Mouse (Mus musculus) neural tube, embryonic 13.5 days (tissue): ENCODE data around the gene Gdf7. TPM values are rescaled to one million over a fixed set of nuclear protein-coding genes. Genes with fewer than 3 reads are reported as not detected.
A peak's percentile ranks its signal among the peaks of the same experiment; 100 is the strongest.

Experiments used
- ATAC-seq: fragments of 200-750 bp; cut with Nextera tagmentation; 2 replicates; pipeline ENCODE4 v1.8.0; 2017; ENCODE audit warnings: low read depth, mild to moderate bottlenecking, moderate TSS enrichment, moderate library complexity
- H3K27ac ChIP-seq: fragments of 300-500 bp; sonication (generic); replicated peaks from 2 replicates; pipeline ENCODE4 v1.5.1; 2015; ENCODE audit warnings: moderate library complexity, mild to moderate bottlenecking, inconsistent platforms
- H3K27me3 ChIP-seq: fragments of 300-500 bp; sonication (generic); 2 replicates; pipeline ENCODE4 v1.6.1; 2015; ENCODE audit warnings: mild to moderate bottlenecking, inconsistent platforms
- H3K36me3 ChIP-seq: fragments of 300-500 bp; sonication (generic); 2 replicates; pipeline ENCODE4 v1.6.1; 2015; ENCODE audit warnings: mild to moderate bottlenecking, inconsistent platforms
- H3K4me1 ChIP-seq: fragments of 300-500 bp; sonication (generic); replicated peaks from 2 replicates; pipeline ENCODE4 v1.6.1; 2015; ENCODE audit warnings: inconsistent platforms
- H3K4me2 ChIP-seq: fragments of 300-500 bp; sonication (generic); 2 replicates; pipeline ENCODE4 v1.6.1; 2015; ENCODE audit warnings: inconsistent platforms, mild to moderate bottlenecking, moderate library complexity
- H3K4me3 ChIP-seq: fragments of 300-500 bp; sonication (generic); 2 replicates; pipeline ENCODE4 v1.5.1; 2015; ENCODE audit warnings: mild to moderate bottlenecking, inconsistent platforms
- H3K9ac ChIP-seq: fragments of 300-500 bp; sonication (generic); 2 replicates; pipeline ENCODE4 v1.6.1; 2015; ENCODE audit warnings: moderate library complexity, mild to moderate bottlenecking, inconsistent platforms
- H3K9me3 ChIP-seq: fragments of 300-500 bp; sonication (generic); 2 replicates; pipeline ENCODE4 v1.6.1; 2016; ENCODE audit warnings: inconsistent platforms
- WGBS: fragments of 180-500 bp; shearing (Covaris S2); methylation state at CpG from one replicate; pipeline ENCODE4 v1.1.7; 2015; 5-methylcytosine and 5-hydroxymethylcytosine counted together
- polyA plus RNA-seq: library from polyadenylated mRNA; unstranded; fragments of >200 nt; fragmentation: Nextera tagmentation; extraction: Ambion mirVana; gene quantifications from 2 replicates; pipeline ENCODE4 v1.2.1, GENCODE M21; 2015

Gene Gdf7
- polyA plus RNA-seq, 1 experiment from 2014 or later: 0.49 TPM

DNA sequence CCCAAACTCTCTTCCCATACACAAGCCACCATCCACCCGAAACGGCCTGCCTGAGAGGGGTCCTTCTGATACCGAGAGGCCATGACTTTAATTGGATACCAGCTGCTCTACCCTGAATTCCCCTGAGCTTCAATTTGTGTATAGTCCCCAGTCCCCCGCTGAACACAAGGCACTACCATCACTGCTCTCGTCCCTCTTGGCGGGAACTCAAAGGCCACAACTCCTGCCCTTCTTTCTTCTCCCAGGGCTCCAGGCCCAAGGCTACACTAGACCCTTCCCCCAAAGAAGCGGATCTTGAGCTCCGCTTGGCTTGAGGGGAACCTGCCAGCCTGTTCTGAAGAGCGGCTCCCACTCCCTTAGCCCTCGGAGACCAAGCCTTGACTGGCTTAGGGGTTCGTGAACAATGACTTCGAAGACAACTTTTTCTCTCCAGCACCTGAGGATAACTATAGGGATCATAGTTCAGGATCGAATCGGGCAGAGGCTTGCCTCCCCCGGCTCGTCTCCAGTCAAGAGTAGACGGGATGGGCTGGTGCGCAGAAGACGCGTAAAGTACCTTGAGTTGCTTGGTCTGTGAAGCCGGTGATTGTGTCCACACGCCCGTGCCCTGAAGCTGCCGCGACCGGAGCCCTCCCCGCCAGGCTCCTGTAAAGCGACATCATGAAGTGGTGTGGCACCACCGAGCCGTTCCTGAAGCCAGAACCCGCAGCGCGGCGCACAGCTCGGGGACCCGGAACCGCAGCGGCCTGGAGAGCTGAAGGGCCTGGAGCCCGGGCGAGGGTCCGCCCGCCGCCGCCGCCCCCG lies 541 bp downstream of the Gdf7 start:
- no peaks in the 10 kb centered on the region for H3K36me3 ChIP-seq
- no peaks in the 10 kb centered on the region for H3K9me3 ChIP-seq
- peak overlapping the region; percentile 69 for H3K4me2 ChIP-seq
- 3% methylated on average over 43 of the region's 46 CpGs for WGBS
- H3K9ac ChIP-seq: peak overlapping the region; percentile 59
- H3K27ac ChIP-seq: no peak overlapping the region
- peak overlapping the region; percentile 43 for H3K4me3 ChIP-seq
- ATAC-seq: no peak; the same call in 1 of the 2 replicates
- H3K27me3 ChIP-seq: peaks cover 98% of the 10 kb centered on the region
- H3K4me1 ChIP-seq: peaks cover 36% of the 10 kb centered on the region

- no peak overlapping the region for H3K9ac ChIP-seq
- ATAC-seq: no peak
- no peak overlapping the region for H3K4me3 ChIP-seq
- H3K9me3 ChIP-seq: no peaks in the 10 kb centered on the region
- peaks cover 98% of the 10 kb centered on the region for H3K27me3 ChIP-seq
- no peak overlapping the region for H3K4me2 ChIP-seq
- H3K27ac ChIP-seq: no peak overlapping the region
- peaks cover 37% of the 10 kb centered on the region for H3K4me1 ChIP-seq
- 27% methylated on average over 5 of the region's 5 CpGs for WGBS
- H3K36me3 ChIP-seq: no peaks in the 10 kb centered on the region
Measured at GRCm38 (mm10) chr12:8300521-8300920, 1.2 kb downstream of the Gdf7 start.

- Histone ChIP-seq H3K4me2 (no peak overlapping the region), H3K4me3 (no peak overlapping the region), H3K27me3 (peaks cover 98% of the 10 kb centered on the region), H3K9ac (no peak overlapping the region), H3K4me1 (peaks cover 40% of the 10 kb centered on the region), H3K36me3 (no peaks in the 10 kb centered on the region), H3K27ac (no peak overlapping the region), H3K9me3 (no peaks in the 10 kb centered on the region)
- 10% methylated on average over 10 of the region's 10 CpGs for WGBS
- no peak for ATAC-seq
Measured at GRCm38 (mm10) chr12:8300111-8300480, 1.7 kb downstream of the Gdf7 start.

- Histone ChIP-seq H3K4me3 (no peak overlapping the region), H3K9ac (no peak overlapping the region), H3K27ac (no peak overlapping the region), H3K27me3 (peaks cover 99% of the 10 kb centered on the region), H3K4me1 (peaks cover 40% of the 10 kb centered on the region), H3K4me2 (no peak overlapping the region), H3K36me3 (no peaks in the 10 kb centered on the region), H3K9me3 (no peaks in the 10 kb centered on the region)
- WGBS: 6% methylated on average over 34 of the region's 34 CpGs
- ATAC-seq: no peak
Measured at GRCm38 (mm10) chr12:8299143-8300110, 2.3 kb downstream of the Gdf7 start.

DNA sequence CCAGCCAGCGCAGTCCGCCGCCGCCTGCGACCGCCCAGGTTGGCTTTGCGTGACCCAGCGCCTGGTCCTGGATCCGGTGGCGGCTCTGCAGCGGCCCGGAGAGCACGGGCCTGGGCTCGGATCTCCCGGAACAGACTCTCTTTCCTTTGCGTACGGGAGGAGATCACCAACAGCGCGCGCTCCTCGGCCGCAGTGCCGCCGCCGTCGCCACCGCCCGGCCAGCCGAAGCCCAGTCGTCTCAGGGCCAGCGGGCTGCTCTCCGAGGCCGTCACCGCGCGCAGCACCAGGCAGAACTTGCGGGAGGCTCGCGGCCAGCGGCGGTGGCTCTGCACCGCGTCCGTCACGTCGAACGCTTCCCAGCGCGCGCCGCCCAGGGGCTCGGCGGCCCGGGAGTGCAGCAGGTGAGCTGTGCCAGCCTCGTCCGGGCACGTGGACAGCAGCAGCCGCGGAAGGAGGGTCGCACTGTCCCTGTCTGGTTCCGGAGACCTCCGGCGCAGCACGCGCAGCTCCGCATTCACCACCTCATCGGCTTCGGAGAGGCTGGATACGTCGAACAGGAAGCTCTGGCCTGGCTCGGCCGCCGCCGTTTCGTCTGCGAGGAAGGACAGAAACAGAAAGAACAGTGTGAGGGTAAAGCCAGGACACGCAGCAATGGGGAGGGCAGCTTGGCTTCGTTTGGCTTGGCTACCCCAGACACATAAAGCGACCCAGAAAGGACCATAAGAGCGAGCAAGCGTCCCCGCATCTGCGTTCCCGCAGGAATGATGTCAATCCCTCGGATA lies 3.2 kb downstream of the Gdf7 start:
- no peak overlapping the region for H3K27ac ChIP-seq
- peaks cover 40% of the 10 kb centered on the region for H3K4me1 ChIP-seq
- H3K4me3 ChIP-seq: peak overlapping the region; percentile 40
- peaks cover 99% of the 10 kb centered on the region for H3K27me3 ChIP-seq
- no peaks in the 10 kb centered on the region for H3K9me3 ChIP-seq
- no peaks in the 10 kb centered on the region for H3K36me3 ChIP-seq
- 2% methylated on average over 82 of the region's 85 CpGs for WGBS
- 0 out of 2 replicates have a peak, but pooled peaks have one; percentile 16 for ATAC-seq
- peak overlapping the region; percentile 53; the same call in 1 of the 2 replicates for H3K9ac ChIP-seq
- peak overlapping the region; percentile 57 for H3K4me2 ChIP-seq

- H3K4me1 ChIP-seq: peaks cover 40% of the 10 kb centered on the region
- WGBS: 4% methylated on average over 34 of the region's 34 CpGs
- H3K9me3 ChIP-seq: no peaks in the 10 kb centered on the region
- 0 out of 2 replicates have a peak overlapping the region, but pooled peaks have one; percentile 53 for H3K9ac ChIP-seq
- H3K27ac ChIP-seq: no peak overlapping the region
- ATAC-seq: 0 out of 2 replicates have a peak, but pooled peaks have one; percentile 21
- H3K4me2 ChIP-seq: peak overlapping the region; percentile 57
- peaks cover 94% of the 10 kb centered on the region for H3K27me3 ChIP-seq
- H3K4me3 ChIP-seq: peak overlapping the region; percentile 40
- no peaks in the 10 kb centered on the region for H3K36me3 ChIP-seq
Measured at GRCm38 (mm10) chr12:8297586-8298214, 4.1 kb downstream of the Gdf7 start.

- WGBS: 86% methylated on average over 2 of the region's 2 CpGs
- no peak for ATAC-seq
- H3K27ac ChIP-seq: no peak overlapping the region
- no peaks in the 10 kb centered on the region for H3K36me3 ChIP-seq
- no peak overlapping the region for H3K9ac ChIP-seq
- H3K4me2 ChIP-seq: no peak overlapping the region
- H3K4me3 ChIP-seq: no peak overlapping the region
- no peaks in the 10 kb centered on the region for H3K9me3 ChIP-seq
- peaks cover 78% of the 10 kb centered on the region for H3K27me3 ChIP-seq
- peaks cover 37% of the 10 kb centered on the region for H3K4me1 ChIP-seq
Measured at GRCm38 (mm10) chr12:8296154-8296553, 5.6 kb downstream of the Gdf7 start.

DNA sequence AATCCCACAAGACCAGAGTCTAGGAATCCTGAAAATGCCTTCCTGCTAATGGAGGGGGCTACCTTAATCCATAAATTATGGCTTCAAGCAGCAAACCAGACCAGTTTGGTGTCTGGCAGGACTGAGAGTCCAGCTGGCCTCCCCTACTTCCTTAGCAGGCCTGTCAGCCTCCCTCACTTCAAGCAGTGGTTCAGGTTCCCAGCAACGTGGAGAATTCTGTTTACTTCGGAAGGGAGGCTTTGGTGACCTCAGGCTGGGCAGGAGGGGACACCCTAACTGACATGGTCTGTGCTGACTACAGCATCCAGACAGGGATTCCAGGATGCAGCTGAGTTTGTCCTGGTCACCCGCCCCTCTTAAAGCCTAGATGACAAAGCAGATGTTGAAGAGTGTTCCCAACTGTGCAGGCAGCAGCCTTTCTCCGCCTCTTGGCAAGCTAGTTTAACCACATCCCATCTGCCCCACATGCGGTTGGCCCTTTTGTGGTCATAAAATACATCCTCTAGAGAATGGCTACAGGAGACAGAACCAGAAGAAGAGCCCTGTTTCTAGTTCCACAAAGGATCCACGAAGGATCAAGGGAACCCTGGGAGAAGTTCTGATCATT lies 6.3 kb downstream of the Gdf7 start:
- no peak for ATAC-seq
- 46% methylated on average over 6 of the region's 6 CpGs for WGBS
- H3K4me3 ChIP-seq: no peak overlapping the region
- no peak overlapping the region for H3K27ac ChIP-seq
- no peak overlapping the region for H3K9ac ChIP-seq
- H3K4me2 ChIP-seq: no peak overlapping the region
- H3K27me3 ChIP-seq: peaks cover 71% of the 10 kb centered on the region
- H3K36me3 ChIP-seq: no peaks in the 10 kb centered on the region
- peaks cover 40% of the 10 kb centered on the region for H3K4me1 ChIP-seq
- H3K9me3 ChIP-seq: no peaks in the 10 kb centered on the region

DNA sequence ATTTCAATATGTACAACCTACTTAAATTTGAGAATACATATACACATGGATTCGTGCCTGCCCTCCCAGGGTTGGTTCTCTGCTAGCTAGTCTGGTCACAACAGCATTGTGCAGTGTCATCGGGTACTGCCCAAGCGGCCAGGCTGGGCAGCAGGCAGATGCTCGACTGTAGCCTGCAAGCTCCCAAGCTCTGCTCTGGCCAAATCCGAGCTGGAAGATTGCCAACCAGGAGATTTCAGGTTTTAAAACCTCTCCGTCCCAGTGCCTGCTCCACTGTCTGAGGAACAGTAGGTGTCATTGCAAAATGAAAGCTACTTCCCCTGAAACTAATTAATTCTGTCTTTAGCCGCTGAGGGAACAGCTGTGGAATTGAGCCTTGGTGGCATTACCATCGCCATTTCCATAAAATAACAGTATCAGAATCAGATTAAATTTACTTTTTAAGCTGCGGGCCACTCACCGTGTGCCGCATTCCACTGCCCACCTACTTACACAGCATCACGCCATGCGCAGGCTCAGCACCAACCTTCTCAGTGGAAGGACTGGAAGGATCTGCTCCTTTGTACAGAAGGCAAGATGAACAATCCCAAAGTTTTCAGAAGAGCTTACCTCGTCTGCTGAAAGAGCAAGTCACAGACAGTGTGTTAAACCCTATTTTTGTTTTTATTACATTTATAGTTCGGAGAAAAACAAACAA lies 10.4 kb downstream of the Gdf7 start:
- Histone ChIP-seq H3K27me3 (peaks cover 30% of the 10 kb centered on the region), H3K9me3 (no peaks in the 10 kb centered on the region), H3K27ac (0 out of 2 replicates have a peak overlapping the region, but pooled peaks have one; percentile 3), H3K4me1 (peaks cover 23% of the 10 kb centered on the region), H3K9ac (no peak overlapping the region), H3K4me2 (peak overlapping the region; percentile 20; the same call in 1 of the 2 replicates), H3K4me3 (no peak overlapping the region), H3K36me3 (no peaks in the 10 kb centered on the region)
- 53% methylated on average over 15 of the region's 15 CpGs for WGBS
- ATAC-seq: peak; percentile 53

DNA sequence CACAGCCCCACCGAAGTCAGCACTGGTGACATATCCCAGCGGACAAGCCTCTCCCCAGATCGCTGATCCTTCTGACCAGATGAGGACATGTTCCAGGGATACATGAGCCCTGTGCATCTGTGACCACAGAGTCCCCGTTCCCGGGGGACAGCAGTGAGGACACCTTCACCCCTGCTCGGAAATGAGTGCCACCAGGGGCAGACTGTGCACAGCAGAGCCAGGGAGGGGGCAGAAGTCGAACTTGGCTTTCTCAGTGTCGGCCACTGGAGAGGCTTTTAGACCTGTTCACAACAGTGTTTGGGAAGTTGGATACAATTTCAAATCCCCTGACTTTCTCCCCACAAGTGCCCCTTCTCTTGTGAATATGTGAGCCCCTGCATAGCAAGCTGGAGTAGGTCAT lies 12.3 kb downstream of the Gdf7 start:
- Histone ChIP-seq H3K27me3 (peaks cover 12% of the 10 kb centered on the region), H3K36me3 (peaks cover 6% of the 10 kb centered on the region), H3K4me3 (no peak overlapping the region), H3K27ac (no peak overlapping the region), H3K4me2 (no peak overlapping the region), H3K9me3 (no peaks in the 10 kb centered on the region), H3K9ac (no peak overlapping the region), H3K4me1 (peaks cover 18% of the 10 kb centered on the region)
- 88% methylated on average over 8 of the region's 8 CpGs for WGBS
- ATAC-seq: no peak
